Mouse (Mus musculus) liver, adult (tissue): ENCODE results near the gene Gnas.

ENCODE experiments used
- GATA4 ChIP-seq: IDR thresholded peaks from 2 replicates; pipeline ENCODE4 v1.6.1; 2014; ENCODE audit warnings: mild to moderate bottlenecking, low read length; ENCODE audit not compliant: insufficient replicate concordance

Gnas gene

DNA sequence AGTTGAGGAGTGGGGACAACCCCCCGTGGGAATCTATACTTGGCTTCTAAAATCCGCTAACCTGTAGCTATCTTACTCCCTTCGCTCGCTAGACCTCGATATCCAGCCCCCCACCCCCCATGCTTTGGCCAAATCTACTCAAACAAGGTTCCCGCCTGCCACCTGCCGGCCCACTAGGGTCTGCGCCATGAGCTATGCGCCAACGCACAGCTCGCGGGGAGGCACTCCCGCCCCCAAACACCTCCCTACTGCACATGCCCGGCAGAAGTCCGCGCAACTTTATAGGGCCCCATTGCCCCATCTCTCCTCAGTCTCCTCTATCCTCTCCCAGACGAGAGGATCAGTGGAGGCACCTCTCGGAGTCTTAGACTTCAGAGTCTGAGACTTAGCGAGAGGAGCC lies at the start of gene Gnas:
Gene Gnas, plus strand, starts transcription at position 310 of the 400 bp plus-strand sequence.
- no peak for TF ChIP-seq GATA4

- no peak for TF ChIP-seq GATA4
Observed at GRCm38 (mm10) chr2:174242431-174242830, 41.7 kb upstream of the Gnas start.

- TF ChIP-seq GATA4, result no peak
Observed at GRCm38 (mm10) chr2:174251963-174252362, 32.2 kb upstream of the Gnas start.

DNA sequence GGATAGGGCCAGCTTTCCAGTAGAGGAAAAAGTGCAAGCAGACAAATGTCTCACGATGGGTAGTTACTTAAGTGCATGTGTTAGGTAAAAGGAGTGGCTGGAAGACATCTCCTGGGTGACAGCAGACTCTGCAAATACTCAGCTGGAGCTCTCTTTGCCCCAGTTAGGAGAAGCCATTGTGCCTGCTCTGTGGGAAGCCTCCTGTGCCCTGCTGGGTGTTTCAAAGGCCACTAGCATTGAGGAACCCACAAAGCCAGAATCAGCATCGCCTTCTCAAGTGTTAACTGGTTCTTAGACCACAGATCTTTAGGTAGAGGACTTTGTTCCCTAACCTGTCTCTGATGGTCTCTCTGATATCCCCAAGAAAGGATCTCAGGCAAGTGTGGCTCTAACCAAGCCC lies 26.8 kb upstream of the Gnas start:
- no peak for TF ChIP-seq GATA4

DNA sequence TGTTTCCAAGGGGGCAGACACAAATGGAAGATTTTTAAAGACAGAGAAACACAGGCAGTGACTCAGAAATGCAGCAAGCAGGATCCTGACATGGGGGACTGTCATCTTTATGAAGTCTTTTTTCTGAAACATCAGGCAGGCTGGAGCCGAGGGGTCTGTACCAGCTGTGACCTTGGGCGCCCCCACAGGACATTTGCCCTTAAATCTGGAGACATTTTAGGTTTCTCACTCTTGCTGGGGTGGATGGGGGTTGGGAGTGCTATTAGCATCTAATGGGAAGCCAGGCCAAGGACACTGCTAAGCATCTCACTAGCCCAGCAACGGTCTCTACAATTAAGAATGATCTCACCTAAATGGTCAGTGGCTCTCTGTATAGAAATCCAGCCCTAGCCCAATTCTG lies 24.1 kb upstream of the Gnas start:
- TF ChIP-seq GATA4, result no peak

GRCm38 (mm10) chr2:174260908-174261800 lies 23.0 kb upstream of the Gnas start:
- TF ChIP-seq GATA4, result no peak

- TF ChIP-seq GATA4, result no peak
Observed at GRCm38 (mm10) chr2:174261801-174262200, 22.3 kb upstream of the Gnas start.

- no peak for TF ChIP-seq GATA4
Observed at GRCm38 (mm10) chr2:174263110-174263815, 20.9 kb upstream of the Gnas start.

DNA sequence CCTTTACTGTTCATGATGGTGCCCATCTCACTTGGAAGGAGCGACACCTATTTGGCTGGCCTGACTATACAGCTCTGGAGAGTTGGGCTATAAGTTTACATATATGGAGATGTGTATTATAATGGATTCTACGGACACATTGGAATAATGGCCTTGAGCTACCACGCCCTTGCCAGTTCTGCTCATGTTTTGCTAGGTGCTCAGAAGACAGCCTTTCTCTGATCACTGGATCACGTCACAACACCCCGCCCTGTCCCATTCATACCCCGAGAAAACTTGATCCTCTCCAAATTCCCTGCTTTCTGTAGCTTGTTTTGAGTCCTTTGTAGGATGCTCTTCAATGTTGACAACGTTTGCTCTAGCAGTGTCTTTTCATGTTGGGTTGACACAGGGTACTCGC lies 19.9 kb upstream of the Gnas start:
- no peak for TF ChIP-seq GATA4

- no peak for TF ChIP-seq GATA4
Observed at GRCm38 (mm10) chr2:174270416-174270815, 13.7 kb upstream of the Gnas start.

GRCm38 (mm10) chr2:174271459-174271858 lies 12.7 kb upstream of the Gnas start:
- TF ChIP-seq GATA4, result no peak

DNA sequence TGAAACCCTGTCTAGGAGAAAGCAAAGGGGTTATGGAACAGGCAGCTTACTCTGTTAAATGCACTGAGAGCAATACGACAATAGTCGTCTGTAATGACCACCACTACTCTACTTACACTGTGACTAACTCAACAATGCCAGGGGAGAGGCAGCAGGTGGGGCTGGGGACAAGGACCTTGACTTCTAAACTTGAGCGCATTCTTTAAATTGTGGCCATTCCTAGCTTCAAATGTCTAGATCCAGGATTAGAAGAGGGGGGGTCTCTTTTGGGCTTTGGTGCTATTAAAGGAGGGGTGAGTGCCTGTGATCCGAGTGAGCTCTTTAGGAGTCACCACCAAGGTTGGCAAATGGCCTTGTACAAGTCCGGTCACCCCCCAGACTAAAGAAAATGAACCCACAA lies 11.0 kb upstream of the Gnas start:
- no peak for TF ChIP-seq GATA4

GRCm38 (mm10) chr2:174273961-174274360 lies 10.2 kb upstream of the Gnas start:
- TF ChIP-seq GATA4, result no peak

GRCm38 (mm10) chr2:174279771-174280170 lies 4.3 kb upstream of the Gnas start:
- no peak for TF ChIP-seq GATA4

- no peak for TF ChIP-seq GATA4
Observed at GRCm38 (mm10) chr2:174283341-174283740, 779 bp upstream of the Gnas start.

DNA sequence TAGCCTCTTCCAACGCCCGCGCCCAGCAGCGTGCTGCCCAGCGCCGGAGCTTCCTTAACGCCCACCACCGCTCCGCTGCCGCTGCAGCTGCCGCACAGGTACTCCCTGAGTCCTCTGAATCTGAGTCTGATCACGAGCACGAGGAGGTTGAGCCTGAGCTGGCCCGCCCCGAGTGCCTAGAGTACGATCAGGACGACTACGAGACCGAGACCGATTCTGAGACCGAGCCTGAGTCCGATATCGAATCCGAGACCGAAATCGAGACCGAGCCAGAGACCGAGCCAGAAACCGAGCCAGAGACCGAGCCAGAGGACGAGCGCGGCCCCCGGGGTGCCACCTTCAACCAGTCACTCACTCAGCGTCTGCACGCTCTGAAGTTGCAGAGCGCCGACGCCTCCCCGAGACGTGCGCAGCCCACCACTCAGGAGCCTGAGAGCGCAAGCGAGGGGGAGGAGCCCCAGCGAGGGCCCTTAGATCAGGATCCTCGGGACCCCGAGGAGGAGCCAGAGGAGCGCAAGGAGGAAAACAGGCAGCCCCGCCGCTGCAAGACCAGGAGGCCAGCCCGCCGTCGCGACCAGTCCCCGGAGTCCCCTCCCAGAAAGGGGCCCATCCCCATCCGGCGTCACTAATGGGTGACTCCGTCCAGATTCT lies 812 bp downstream of the Gnas start:
- no peak for TF ChIP-seq GATA4

DNA sequence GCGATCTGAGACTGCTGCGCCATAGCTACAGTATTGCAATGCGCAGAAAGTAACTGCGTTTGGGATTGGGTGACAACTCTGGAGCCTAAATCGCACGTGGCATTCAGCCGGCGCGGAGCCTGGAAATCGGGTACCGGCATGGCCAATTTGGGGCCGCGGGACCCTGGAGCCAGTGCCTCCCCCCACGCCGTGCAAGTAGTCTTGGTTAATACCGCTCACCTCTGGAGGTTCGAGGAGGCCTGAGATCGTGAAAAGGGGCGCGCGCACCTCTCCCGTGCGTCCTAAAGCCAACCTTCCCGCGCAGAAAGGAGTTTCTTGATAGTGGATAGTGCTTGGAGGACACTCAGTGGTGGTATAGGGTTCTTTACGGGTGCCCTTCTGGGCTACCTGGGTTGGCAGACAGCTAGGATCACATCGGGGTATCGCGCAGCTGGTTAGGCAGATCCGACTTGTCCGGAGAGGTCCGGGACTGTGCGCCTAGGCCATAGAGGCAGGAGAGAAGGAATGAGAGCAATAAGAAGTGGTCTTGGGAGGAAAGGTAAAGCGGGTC lies 1.9 kb downstream of the Gnas start:
- TF ChIP-seq GATA4, result no peak
